Mouse (Mus musculus) myocyte (in vitro differentiated cells): ENCODE results near the gene Tmprss3.

Experiments used
- CEBPB ChIP-seq: IDR thresholded peaks from 2 replicates; pipeline ENCODE4 v1.6.1; 2011; ENCODE audit warnings: mild to moderate bottlenecking, moderate library complexity; ENCODE audit not compliant: poor library complexity, insufficient read depth, severe bottlenecking
- MYOD1 ChIP-seq, 3 experiments: IDR thresholded peaks; one replicate each; pipeline ENCODE4 v1.6.1; 2011; ENCODE audit warnings: control low read depth in 2 of 3, low read depth in 2 of 3, mild to moderate bottlenecking in 2 of 3, moderate library complexity in 1 of 3; ENCODE audit not compliant: insufficient read length in 2 of 3, control insufficient read depth in 1 of 3
- MYOG ChIP-seq, 3 experiments: IDR thresholded peaks; one replicate each; pipeline ENCODE4 v1.6.1; 2011; ENCODE audit warnings: control low read depth in 2 of 3, low read depth in 2 of 3, mild to moderate bottlenecking in 2 of 3; ENCODE audit not compliant: insufficient read length in 2 of 3, control insufficient read depth in 1 of 3, insufficient read depth in 1 of 3
- POLR2A ChIP-seq: IDR thresholded peaks from one replicate; pipeline ENCODE4 v1.6.1; 2011; ENCODE audit warnings: low read depth, mild to moderate bottlenecking, control low read depth, moderate library complexity; ENCODE audit not compliant: insufficient read length
- POLR2AphosphoS2 ChIP-seq: IDR thresholded peaks from one replicate; pipeline ENCODE4 v1.6.1; 2011; ENCODE audit warnings: low read depth, control low read depth; ENCODE audit not compliant: insufficient read length
- USF1 ChIP-seq: IDR thresholded peaks from one replicate; pipeline ENCODE4 v1.6.1; 2011; ENCODE audit warnings: low read depth, mild to moderate bottlenecking, control low read depth, moderate library complexity

DNA sequence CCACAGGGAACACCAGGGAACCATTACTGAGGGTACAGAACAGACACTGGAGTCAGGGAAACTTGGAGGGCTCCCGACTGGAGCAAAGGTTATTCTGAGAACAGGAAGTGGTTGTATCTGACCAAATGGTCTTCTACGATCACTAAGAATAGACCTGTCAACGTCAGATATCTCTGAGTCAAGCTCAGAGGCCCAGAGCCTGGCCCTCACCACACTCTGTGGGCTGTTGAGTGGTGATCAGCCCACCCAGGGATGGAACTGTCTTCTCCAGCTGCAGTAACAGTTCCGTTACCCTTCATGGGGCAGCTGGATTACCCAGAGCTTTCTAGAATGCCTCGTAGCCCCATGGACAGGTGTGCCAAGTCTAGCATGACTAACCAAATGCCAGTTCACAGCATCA, 46.5 kb upstream of the Tmprss3 start:
- no peak for TF ChIP-seq POLR2A
- TF ChIP-seq MYOD1 (IDR thresholded peaks at IDR 0.05; ENCODE audit: control insufficient read depth in 1 of 3, insufficient read length in 2 of 3, low read depth in 2 of 3) = no peak
- no peak for TF ChIP-seq POLR2AphosphoS2
- TF ChIP-seq MYOG (IDR thresholded peaks at IDR 0.05; ENCODE audit: control insufficient read depth in 1 of 3, insufficient read depth in 1 of 3, insufficient read length in 2 of 3, low read depth in 2 of 3) = no peak
- TF ChIP-seq CEBPB = no peak
- no peak for TF ChIP-seq USF1
